Mouse (Mus musculus) gastrocnemius, adult 2 months (tissue): ENCODE data around the gene Tjp3. TPM values are rescaled to one million over a fixed set of nuclear protein-coding genes. Genes with fewer than 3 reads are reported as not detected.

Experiments used
- DNase-seq: peaks from one replicate; pipeline ENCODE4 v3.0.0; 2022
- H3K27ac ChIP-seq: fragments of 200-600 bp; 2 replicates; pipeline ENCODE4 v1.8.1; 2022; ENCODE audit warnings: mild to moderate bottlenecking
- H3K4me3 ChIP-seq: fragments of 200-600 bp; 2 replicates; pipeline ENCODE4 v1.8.1; 2022; ENCODE audit warnings: mild to moderate bottlenecking, moderate library complexity
- CTCF ChIP-seq: fragments of 200-600 bp; IDR thresholded peaks from 2 replicates; pipeline ENCODE4 v1.8.1; 2022; ENCODE audit warnings: antibody characterized with exemption, mild to moderate bottlenecking, moderate library complexity
- intact Hi-C: fragments of 180-260 bp; cut with DNase I; formaldehyde crosslinking; loops from one replicate; pipeline ENCODE4 v1.15.1; 2025
- total RNA-seq, 2 experiments: library from RNA; stranded (reverse); gene quantifications; 2 replicates each; pipeline ENCODE4 v1.2.3; 2021

Tjp3 gene
- total RNA-seq, 2 experiments from 2014 or later: not detected

DNA sequence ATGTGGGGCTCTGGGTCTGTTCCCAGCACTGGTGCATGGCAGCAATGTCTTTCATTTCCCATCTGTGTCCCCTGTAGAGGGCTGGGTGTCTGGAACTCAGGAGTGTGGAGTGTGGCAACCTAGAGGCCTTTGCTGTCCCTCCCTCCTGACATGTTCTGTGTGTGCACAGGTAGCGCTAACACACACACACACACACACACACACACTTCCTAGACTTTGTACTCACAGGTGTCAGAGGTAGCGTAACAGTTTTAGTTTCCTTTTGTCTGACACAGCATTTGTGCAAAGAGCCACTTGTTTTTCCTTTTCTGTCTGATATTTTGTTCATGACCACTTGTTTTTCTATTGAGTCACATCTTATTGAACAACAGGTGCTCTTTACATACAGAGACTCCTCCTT lies 43.6 kb downstream of the Tjp3 start:
- TF ChIP-seq CTCF: no peak
- no peak for DNase-seq
- intact Hi-C loops: no loop called here
- Histone ChIP-seq H3K4me3 (no peak overlapping the region), H3K27ac (no peak overlapping the region)

DNA sequence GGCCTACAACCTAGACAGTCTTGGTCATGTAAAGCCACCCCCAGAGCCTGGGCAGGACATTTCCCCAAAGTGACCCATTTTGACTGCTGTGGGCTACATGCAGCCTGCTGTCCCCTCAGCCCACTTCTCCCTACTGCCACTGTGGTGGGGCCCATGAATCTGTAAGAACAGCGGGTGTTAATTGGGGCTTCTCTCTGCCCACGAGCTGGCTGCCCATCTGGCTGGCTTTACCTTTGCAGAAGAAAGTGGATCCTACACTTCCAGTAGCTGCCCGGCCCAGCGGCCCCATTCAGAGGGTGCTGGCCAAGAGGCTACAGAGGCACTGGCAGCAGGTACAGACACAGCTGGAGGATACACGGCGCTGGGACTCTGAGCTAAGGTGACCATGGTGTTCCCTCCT lies 46.2 kb downstream of the Tjp3 start:
- intact Hi-C loops: no loop called here
- no peak overlapping the region for H3K27ac ChIP-seq
- peak; percentile 18 for DNase-seq
- no peak overlapping the region for H3K4me3 ChIP-seq
- no peak for TF ChIP-seq CTCF

DNA sequence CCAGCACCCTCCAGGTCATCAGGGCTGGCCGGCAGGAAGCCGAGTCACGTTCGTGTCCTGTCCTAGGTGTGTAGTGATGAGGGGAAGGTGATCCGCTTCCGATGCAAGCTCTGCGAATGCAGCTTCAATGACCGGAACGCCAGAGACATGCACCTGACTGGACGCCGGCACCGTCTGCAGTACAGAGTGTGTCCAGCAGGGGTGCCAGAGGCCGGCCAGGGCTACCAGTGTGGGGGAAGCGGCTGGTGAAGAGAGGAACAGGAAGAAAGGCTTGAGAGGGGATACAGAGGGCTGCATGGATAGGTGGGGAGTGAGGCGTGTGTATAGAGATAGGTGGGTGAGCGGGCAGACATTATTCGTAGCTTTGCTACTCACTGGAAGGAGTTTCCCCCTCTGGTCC lies 46.8 kb downstream of the Tjp3 start:
- intact Hi-C loops: no loop called here
- TF ChIP-seq CTCF: no peak; the same call in 1 of the 2 replicates
- Histone ChIP-seq H3K4me3 (no peak overlapping the region), H3K27ac (no peak overlapping the region)
- peak; percentile 86 for DNase-seq

DNA sequence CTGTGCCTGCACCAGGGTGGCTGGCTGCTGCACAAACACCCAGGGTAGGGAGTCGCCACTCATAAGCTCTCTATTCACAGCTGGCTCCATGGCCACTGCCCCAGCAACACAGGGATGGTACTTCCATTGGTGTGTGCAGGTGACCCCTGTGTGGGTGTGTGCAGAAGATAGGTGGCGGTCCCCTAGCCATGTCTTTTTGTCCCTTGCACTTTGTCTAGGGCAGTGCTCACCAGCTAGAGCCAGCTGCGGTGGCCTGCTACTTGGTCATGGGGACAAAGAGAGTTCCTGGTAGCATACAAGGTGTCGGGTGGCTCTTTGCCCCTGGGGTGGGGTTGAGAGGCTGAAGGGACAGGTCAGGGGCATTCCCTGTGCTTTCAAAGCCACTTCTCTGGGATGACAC lies 47.2 kb downstream of the Tjp3 start:
- TF ChIP-seq CTCF: no peak
- no peak overlapping the region for H3K27ac ChIP-seq
- no peak overlapping the region for H3K4me3 ChIP-seq
- DNase-seq: no peak
- intact Hi-C loops: no loop called here

DNA sequence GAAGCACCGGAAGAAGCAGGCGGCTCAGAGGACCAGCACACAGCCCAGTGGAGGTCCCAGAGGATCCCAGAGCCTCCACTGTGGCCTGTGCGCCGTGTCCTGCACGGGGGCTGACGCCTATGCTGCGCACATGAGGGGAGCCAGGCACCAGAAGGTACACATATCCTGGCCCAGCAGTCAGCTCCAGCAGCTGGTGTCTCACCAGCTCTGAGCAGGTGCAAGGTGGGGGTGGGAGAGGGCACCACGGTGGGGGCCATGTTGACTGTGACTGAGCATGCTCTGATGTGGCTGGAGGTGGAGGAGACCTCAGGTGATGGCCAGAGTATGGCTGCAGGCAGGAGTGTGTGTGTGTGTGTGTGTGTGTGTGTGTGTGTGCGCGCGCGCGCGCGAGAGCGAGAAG lies 49.4 kb downstream of the Tjp3 start:
- no peak for TF ChIP-seq CTCF
- DNase-seq: no peak
- Histone ChIP-seq H3K27ac (no peak overlapping the region), H3K4me3 (no peak overlapping the region)
- intact Hi-C loops: no loop called here

DNA sequence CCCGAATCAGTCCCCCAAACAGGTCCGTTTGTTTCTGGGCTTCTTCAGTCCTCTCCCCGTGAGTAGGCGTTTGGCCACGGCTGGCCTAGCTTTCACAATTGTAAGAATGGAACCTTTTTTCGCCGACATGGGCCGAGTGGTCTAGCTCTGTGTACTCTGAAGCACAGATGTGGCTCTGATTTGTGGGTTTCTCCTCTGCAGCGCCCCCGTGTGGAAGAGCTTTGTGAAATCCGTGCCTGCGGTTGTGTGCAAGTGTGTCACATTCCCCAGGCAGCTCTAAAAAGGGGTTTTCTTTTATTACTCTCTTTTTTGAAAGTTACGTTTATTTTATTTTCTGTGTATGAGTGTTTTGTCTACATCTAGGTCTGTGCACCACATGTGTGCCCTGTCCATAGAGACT lies 50.5 kb downstream of the Tjp3 start:
- DNase-seq: peak; percentile 59

DNA sequence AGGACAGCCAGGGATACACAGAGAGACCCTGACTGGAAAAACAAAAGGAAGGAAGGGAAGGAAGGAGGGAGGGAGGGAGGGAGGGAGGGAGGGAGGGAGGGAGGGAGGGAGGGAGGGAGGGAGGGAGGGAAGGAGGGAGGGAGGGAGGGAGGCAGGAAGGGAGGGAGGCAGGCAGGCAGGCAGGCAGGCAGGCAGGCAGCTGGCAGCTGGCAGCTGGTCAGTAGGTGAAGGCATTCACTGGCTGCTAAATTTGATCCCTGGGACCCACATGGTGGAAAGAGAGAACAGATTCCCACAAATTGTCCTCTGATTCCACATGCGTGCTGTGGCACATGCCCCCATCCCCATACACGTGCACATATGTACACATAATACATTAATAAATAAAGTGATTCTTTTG lies 52.8 kb downstream of the Tjp3 start:
- intact Hi-C loops: no loop called here
- Histone ChIP-seq H3K27ac (no peak overlapping the region), H3K4me3 (no peak overlapping the region)
- peak; percentile 33 for DNase-seq
- no peak for TF ChIP-seq CTCF

More for the DNA sequence above, 50.5 kb downstream of the Tjp3 start:
- no peak overlapping the region for H3K27ac ChIP-seq
- no peak overlapping the region for H3K4me3 ChIP-seq
- TF ChIP-seq CTCF: peak; percentile 66
- intact Hi-C loops: no loop called here

DNA sequence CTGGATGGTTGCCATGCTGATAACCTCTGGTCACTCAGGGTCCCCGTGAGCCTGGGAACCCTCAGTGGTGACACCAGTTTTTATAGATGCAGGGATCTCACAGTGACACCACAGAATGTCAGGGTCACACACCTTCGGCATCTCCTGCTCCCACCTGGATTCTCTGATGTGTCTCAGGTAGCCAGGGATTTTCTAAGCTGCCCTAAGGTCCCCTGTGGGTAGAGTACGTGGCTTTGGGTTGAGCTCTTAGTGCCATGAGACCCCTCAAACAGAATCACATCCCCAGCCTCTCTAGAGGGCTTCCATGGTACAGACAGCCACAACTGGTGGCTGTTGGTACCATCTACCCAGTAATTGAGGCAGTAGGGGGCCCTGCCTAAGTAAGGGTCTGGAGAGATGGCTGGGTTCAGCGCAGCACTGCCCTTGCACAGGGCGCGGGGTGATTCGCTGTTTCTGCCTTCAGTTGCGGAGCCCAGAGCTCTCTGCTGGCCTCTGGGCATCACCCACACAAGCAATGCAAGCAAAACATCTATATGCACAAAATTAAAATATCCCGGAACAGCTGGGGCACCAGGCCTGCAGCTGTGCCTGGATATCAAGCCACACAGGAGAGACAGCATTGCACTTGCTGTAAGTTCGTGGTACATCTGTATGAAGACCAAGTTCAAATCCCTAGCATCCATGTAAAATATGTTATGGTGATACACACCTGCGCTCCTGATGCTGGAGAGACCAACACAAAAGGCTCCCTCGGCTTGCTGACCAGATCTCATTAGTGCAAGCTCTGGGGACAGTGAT lies 54.7 kb downstream of the Tjp3 start:
- TF ChIP-seq CTCF: no peak
- Histone ChIP-seq H3K4me3 (no peak overlapping the region), H3K27ac (no peak overlapping the region)
- peak; percentile 15 for DNase-seq
- intact Hi-C loops: no loop called here

DNA sequence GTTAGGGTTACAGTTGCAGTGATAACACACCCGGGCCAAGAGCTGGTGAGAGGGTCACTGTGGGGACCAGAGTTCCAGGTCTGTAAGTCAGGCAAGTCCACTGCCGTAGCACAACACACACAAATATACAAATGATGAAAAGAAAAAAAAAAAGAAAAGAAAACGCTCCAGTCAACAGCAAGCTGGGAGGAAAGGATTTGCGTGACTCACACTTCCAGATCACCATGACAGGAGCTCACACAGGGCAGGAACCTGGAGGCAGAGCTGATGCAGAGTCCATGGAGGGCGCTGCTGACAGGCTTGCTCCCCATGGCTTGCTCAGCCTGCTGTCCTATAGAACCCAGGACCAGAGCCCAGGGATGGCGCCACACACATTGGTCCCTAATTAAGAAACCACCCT lies 57.2 kb downstream of the Tjp3 start:
- no peak overlapping the region for H3K4me3 ChIP-seq
- no peak for DNase-seq
- intact Hi-C loops: no loop called here
- no peak overlapping the region for H3K27ac ChIP-seq
- TF ChIP-seq CTCF: no peak

DNA sequence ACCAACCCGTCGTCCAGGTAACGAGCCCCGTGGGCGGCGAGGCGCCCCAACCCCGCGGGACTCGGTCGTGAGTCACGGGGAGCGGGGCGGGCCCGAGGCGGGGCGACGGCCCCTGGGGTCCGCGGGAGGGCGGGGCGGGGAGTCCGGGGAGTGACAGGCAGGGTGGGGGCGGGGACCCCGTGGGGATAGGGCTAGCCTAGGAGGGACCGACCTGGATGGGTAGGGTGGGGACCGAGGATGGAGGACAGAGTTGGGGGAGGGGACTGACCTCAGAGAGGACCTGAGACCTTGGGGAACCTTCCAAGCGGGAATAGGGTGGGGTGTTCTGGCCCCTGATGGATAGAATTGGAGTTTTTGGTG lies 58.2 kb downstream of the Tjp3 start:
- no peak for DNase-seq
- intact Hi-C loops: no loop called here
- H3K4me3 ChIP-seq: peak overlapping the region; percentile 82
- no peak for TF ChIP-seq CTCF
- peak overlapping the region; percentile 85 for H3K27ac ChIP-seq

DNA sequence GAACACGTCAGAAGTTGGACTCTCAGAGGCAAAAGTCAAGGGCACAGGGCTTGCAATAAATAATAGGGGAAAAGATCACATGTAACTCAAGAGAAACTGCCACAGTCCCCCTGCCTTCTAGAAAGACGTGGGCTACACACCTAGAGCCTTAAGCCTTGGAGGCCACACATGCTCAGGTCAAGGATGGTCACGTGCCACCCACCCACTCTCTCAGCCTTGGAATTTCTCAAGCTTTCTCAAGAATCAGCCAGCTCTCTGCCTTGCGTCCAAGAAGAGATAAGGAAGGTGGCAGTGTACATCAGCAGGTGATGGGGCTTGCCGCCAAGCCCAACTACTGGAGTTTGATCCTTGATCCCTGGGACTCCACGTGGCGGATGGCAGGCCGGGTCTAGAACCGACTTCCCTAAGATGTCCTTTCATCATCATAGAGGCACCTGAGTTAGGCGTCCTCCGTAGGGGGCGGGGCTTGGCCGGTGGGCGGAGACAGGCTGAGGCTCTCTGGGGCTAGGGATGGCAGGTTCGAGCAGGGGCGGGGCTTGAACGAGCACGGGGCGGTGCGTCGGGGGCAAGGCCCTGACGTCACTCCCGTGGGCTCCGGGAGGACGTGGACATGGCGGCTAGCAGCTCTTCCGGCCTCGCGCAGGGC lies 58.7 kb downstream of the Tjp3 start, which contains the start of gene Zfr2:
Gene Zfr2, plus strand, starts transcription at position 576 of the 646 bp plus-strand sequence.
- Histone ChIP-seq H3K4me3 (peak within 1 kb of the TSS; percentile 82), H3K27ac (peak within 1 kb of the TSS; percentile 85)
- intact Hi-C loops: no loop called here
- DNase-seq: peak; percentile 93
- no peak for TF ChIP-seq CTCF

DNA sequence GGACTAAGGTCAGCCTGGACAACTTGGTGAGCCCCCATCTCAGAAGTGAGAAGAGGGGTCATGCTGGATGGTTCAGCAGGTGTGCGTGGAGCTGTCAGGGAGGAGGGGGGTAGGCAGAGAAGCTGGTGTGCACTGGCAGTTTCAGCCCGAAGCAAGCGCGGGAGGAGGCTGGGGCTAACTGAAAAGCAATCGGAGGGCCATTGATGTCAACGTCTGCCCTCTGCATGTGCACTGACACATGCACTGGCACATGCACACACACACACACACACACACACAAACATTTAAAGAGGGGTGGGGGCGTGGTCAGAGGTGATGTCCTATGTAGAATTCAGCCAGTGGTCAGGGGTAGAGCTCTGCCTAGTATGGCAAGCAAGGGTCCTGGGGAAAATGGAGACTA lies 59.9 kb downstream of the Tjp3 start:
- intact Hi-C loops: no loop called here
- no peak overlapping the region for H3K27ac ChIP-seq
- H3K4me3 ChIP-seq: no peak overlapping the region
- no peak for DNase-seq
- TF ChIP-seq CTCF: no peak

DNA sequence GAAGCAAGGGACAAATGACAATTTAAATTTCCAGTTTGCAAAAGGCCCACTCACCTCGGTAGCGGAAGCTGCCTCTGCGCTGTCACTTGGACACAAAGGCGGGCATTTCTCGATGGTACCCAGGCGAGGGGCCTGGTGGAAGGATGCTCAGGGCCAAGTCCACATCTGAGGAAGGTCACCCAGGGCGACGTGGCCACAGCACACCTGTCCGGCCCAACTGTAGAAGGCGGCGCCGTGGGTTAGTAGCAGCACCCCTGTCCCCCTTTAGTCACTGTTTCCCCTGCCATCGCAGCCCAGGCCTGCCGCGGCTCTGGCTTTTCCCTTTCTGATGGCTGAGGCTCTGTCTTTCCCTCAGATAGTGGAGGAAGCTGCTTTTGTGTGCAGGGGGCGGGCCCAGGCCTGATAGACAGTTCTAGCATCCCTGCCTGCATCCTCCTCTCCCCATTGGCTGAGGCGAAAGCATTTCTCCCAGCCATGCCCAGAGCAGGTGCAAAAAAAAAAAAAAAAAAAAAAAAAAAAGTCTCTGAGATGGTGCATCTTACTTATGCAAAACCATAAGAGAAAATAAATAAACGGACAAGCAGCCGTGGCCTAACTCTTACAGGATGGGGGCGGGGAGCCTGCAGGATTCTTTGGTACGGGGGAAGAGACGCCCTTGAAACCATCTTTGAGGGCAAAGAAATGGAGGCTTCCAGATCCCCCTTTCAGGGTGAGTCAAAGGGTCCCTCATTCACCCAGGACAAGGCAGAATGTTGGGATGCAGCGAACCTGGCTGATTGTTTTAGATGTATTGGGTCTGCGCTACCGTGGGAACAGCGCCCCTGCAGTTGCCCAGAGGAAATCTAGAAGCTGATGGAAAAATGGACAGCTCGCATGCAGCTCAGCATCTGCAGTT lies 60.7 kb downstream of the Tjp3 start, which contains the start of gene Atcay:
Gene Atcay, minus strand, starts transcription at position 396 of the 895 bp plus-strand sequence.
- intact Hi-C loops: no loop called here
- Histone ChIP-seq H3K4me3 (no peak within 1 kb of the TSS), H3K27ac (no peak within 1 kb of the TSS)
- TF ChIP-seq CTCF: peak; percentile 52
- DNase-seq: no peak
